Mouse (Mus musculus) macrophage (primary cell): ENCODE results near the gene Tgm5. TPM values are rescaled to one million over a fixed set of nuclear protein-coding genes. Genes with fewer than 3 reads are reported as not detected.
"Not testable (repeated sequence)": the region's sequence is repeated elsewhere in the genome, so short reads cannot be mapped to it uniquely, and the experiment has no call there.

Source experiments
- H3K27ac ChIP-seq: fragments of 350-480 bp; formaldehyde crosslinking; 2 replicates; pipeline ENCODE4 v1.9.0; 2021
- H3K36me3 ChIP-seq: fragments of 350-480 bp; formaldehyde crosslinking; 2 replicates; pipeline ENCODE4 v1.9.0; 2021; ENCODE audit errors: inconsistent target
- H3K4me3 ChIP-seq: fragments of 350-480 bp; formaldehyde crosslinking; 2 replicates; pipeline ENCODE4 v1.9.0; 2021; ENCODE audit errors: inconsistent target
- H3K79me2 ChIP-seq: fragments of 350-480 bp; formaldehyde crosslinking; 2 replicates; pipeline ENCODE4 v1.9.0; 2021; ENCODE audit errors: inconsistent target
- WGBS: methylation state at CpG from one replicate; pipeline ENCODE4 v1.1.7; 2026; ENCODE audit warnings: inconsistent platforms; ENCODE audit not compliant: missing documents; 5-methylcytosine and 5-hydroxymethylcytosine counted together
- polyA plus RNA-seq: library from polyadenylated mRNA; stranded (reverse); fragments of 250-400 nt; gene quantifications from 3 replicates; pipeline ENCODE4 v1.2.4, GENCODE M21; 2018; ENCODE audit warnings: inconsistent platforms
- total RNA-seq, 78 experiments: library from RNA; depleted of rRNA; stranded (reverse); fragments of 250-400 nt; gene quantifications; 1 replicate in 9 of 78; 2 replicates in 24 of 78; 3 replicates in 43 of 78; 4 replicates in 2 of 78; pipeline ENCODE4 v1.2.4; 2018; ENCODE audit warnings: inconsistent platforms in 56 of 78

Gene Tgm5
- not detected for total RNA-seq (2018; cell fraction: chromatin; rRNA removed)
- total RNA-seq (2018; cell fraction: cytosol; rRNA removed), result not detected
- not detected for total RNA-seq (2018; cell fraction: nucleus; rRNA removed)
- polyA plus RNA-seq, result not detected in 3 replicates

GRCm38 (mm10) chr2:121085480-121086185 is at the start of gene Tgm5:
Tgm5 (minus strand) TSS chr2:121085841.
- H3K4me3 ChIP-seq, result no peak within 1 kb of the TSS
- H3K79me2 ChIP-seq, result no peaks in the 10 kb centered on the region
- WGBS, result 23% methylated on average over 6 of the region's 6 CpGs
- H3K27ac ChIP-seq, result no peak within 1 kb of the TSS
- H3K36me3 ChIP-seq, result no peaks in the 10 kb centered on the region

GRCm38 (mm10) chr2:121132822-121133221 is 47.2 kb upstream of the Tgm5 start:
- 100% methylated on average over 1 of the region's 1 CpGs for WGBS
- no peaks in the 10 kb centered on the region for H3K36me3 ChIP-seq
- peaks cover 5% of the 10 kb centered on the region for H3K79me2 ChIP-seq
- H3K4me3 ChIP-seq, result no peak overlapping the region
- no peak overlapping the region for H3K27ac ChIP-seq

GRCm38 (mm10) chr2:121128865-121129620 is 43.4 kb upstream of the Tgm5 start:
- Histone ChIP-seq H3K36me3 (no peaks in the 10 kb centered on the region), H3K27ac (no peak overlapping the region), H3K79me2 (no peaks in the 10 kb centered on the region), H3K4me3 (no peak overlapping the region)
- 88% methylated on average over 9 of the region's 9 CpGs for WGBS

GRCm38 (mm10) chr2:121127536-121127935 is 41.9 kb upstream of the Tgm5 start:
- Histone ChIP-seq H3K4me3 (no peak overlapping the region), H3K27ac (no peak overlapping the region), H3K79me2 (no peaks in the 10 kb centered on the region), H3K36me3 (no peaks in the 10 kb centered on the region)
- WGBS, result 100% methylated on average over 1 of the region's 1 CpGs

GRCm38 (mm10) chr2:121126302-121126701 is 40.7 kb upstream of the Tgm5 start:
- WGBS, result 95% methylated on average over 5 of the region's 5 CpGs
- H3K27ac ChIP-seq, result not testable (repeated sequence)

GRCm38 (mm10) chr2:121119260-121119659 is 33.6 kb upstream of the Tgm5 start:
- H3K4me3 ChIP-seq, result no peak overlapping the region
- no peaks in the 10 kb centered on the region for H3K79me2 ChIP-seq
- no peaks in the 10 kb centered on the region for H3K36me3 ChIP-seq
- WGBS, result 100% methylated on average over 3 of the region's 3 CpGs
- no peak overlapping the region for H3K27ac ChIP-seq

More at GRCm38 (mm10) chr2:121126302-121126701, 40.7 kb upstream of the Tgm5 start:
- not testable (repeated sequence) for H3K79me2 ChIP-seq, H3K36me3 ChIP-seq, H3K4me3 ChIP-seq

GRCm38 (mm10) chr2:121115418-121115817 is 29.8 kb upstream of the Tgm5 start:
- no peak overlapping the region for H3K27ac ChIP-seq
- no peaks in the 10 kb centered on the region for H3K36me3 ChIP-seq
- WGBS, result 100% methylated on average over 2 of the region's 2 CpGs
- H3K4me3 ChIP-seq, result no peak overlapping the region
- H3K79me2 ChIP-seq, result no peaks in the 10 kb centered on the region

- no peak within 1 kb of the TSS for H3K4me3 ChIP-seq
- no peaks in the 10 kb centered on the region for H3K79me2 ChIP-seq
- WGBS, result 90% methylated on average over 4 of the region's 4 CpGs
- no peaks in the 10 kb centered on the region for H3K36me3 ChIP-seq
- no peak within 1 kb of the TSS for H3K27ac ChIP-seq
These were observed 24.1 kb upstream of the Tgm5 start, which contains the start of gene Tgm7 for GRCm38 (mm10) chr2:121109695-121110094. Tgm7 (minus strand) TSS chr2:121109795.

GRCm38 (mm10) chr2:121105940-121106339 is 20.3 kb upstream of the Tgm5 start:
- H3K36me3 ChIP-seq, result no peaks in the 10 kb centered on the region
- no peak overlapping the region for H3K4me3 ChIP-seq
- H3K27ac ChIP-seq, result no peak overlapping the region
- no peaks in the 10 kb centered on the region for H3K79me2 ChIP-seq

GRCm38 (mm10) chr2:121102051-121102450 is 16.4 kb upstream of the Tgm5 start:
- 22% methylated on average over 9 of the region's 9 CpGs for WGBS
- Histone ChIP-seq H3K36me3 (no peaks in the 10 kb centered on the region), H3K27ac (no peak overlapping the region), H3K79me2 (no peaks in the 10 kb centered on the region), H3K4me3 (no peak overlapping the region)

- no peak overlapping the region for H3K4me3 ChIP-seq
- H3K36me3 ChIP-seq, result no peaks in the 10 kb centered on the region
- H3K79me2 ChIP-seq, result no peaks in the 10 kb centered on the region
- 94% methylated on average over 4 of the region's 4 CpGs for WGBS
- H3K27ac ChIP-seq, result no peak overlapping the region
These were observed 4.1 kb upstream of the Tgm5 start for GRCm38 (mm10) chr2:121089751-121090150.

GRCm38 (mm10) chr2:121088507-121088906 is 2.9 kb upstream of the Tgm5 start:
- Histone ChIP-seq H3K36me3 (no peaks in the 10 kb centered on the region), H3K79me2 (no peaks in the 10 kb centered on the region), H3K4me3 (no peak overlapping the region), H3K27ac (no peak overlapping the region)
- 97% methylated on average over 2 of the region's 3 CpGs for WGBS

- 0% methylated on average over 1 of the region's 1 CpGs for WGBS
- Histone ChIP-seq H3K4me3 (no peak overlapping the region), H3K27ac (no peak overlapping the region), H3K36me3 (no peaks in the 10 kb centered on the region), H3K79me2 (no peaks in the 10 kb centered on the region)
These were observed 3.0 kb downstream of the Tgm5 start for GRCm38 (mm10) chr2:121082626-121083025.

GRCm38 (mm10) chr2:121074747-121075146 is 10.9 kb downstream of the Tgm5 start:
- H3K4me3 ChIP-seq, result no peak overlapping the region
- H3K27ac ChIP-seq, result no peak overlapping the region
- 18% methylated on average over 7 of the region's 7 CpGs for WGBS
- no peaks in the 10 kb centered on the region for H3K79me2 ChIP-seq
- no peaks in the 10 kb centered on the region for H3K36me3 ChIP-seq

- 94% methylated on average over 6 of the region's 6 CpGs for WGBS
- no peaks in the 10 kb centered on the region for H3K36me3 ChIP-seq
- H3K4me3 ChIP-seq, result no peak overlapping the region
- H3K27ac ChIP-seq, result no peak overlapping the region
- no peaks in the 10 kb centered on the region for H3K79me2 ChIP-seq
These were observed 13.8 kb downstream of the Tgm5 start for GRCm38 (mm10) chr2:121071871-121072270.
